Mouse (Mus musculus): ENCODE data around the gene Ddah1.

- no peak for TF ChIP-seq POLR2A (IDR thresholded peaks at IDR 0.05; ENCODE audit: borderline replicate concordance, insufficient read depth, low read length)
- TF ChIP-seq CTCF (IDR thresholded peaks at IDR 0.05; ENCODE audit: borderline replicate concordance, insufficient read depth, low read depth, low read length), result no peak
Observed at GRCm38 (mm10) chr3:145883233-145883632, 124.8 kb downstream of the Ddah1 start.
